Mouse (Mus musculus) myocyte (in vitro differentiated cells): ENCODE results near the gene Atg4b.

Experiments
- CEBPB ChIP-seq: IDR thresholded peaks from 2 replicates; pipeline ENCODE4 v1.6.1; 2011; ENCODE audit warnings: mild to moderate bottlenecking, moderate library complexity; ENCODE audit not compliant: poor library complexity, insufficient read depth, severe bottlenecking
- E2F4 ChIP-seq: IDR thresholded peaks from one replicate; pipeline ENCODE4 v1.6.1; 2011; ENCODE audit warnings: mild to moderate bottlenecking, control low read depth, moderate library complexity; ENCODE audit not compliant: insufficient read depth
- MAX ChIP-seq: IDR thresholded peaks from one replicate; pipeline ENCODE4 v1.6.1; 2011; ENCODE audit warnings: low read depth, mild to moderate bottlenecking, control low read depth
- MYOG ChIP-seq, 3 experiments: IDR thresholded peaks; one replicate each; pipeline ENCODE4 v1.6.1; 2011; ENCODE audit warnings: control low read depth in 2 of 3, low read depth in 2 of 3, mild to moderate bottlenecking in 2 of 3; ENCODE audit not compliant: insufficient read length in 2 of 3, control insufficient read depth in 1 of 3, insufficient read depth in 1 of 3
- POLR2A ChIP-seq: IDR thresholded peaks from one replicate; pipeline ENCODE4 v1.6.1; 2011; ENCODE audit warnings: low read depth, mild to moderate bottlenecking, control low read depth, moderate library complexity; ENCODE audit not compliant: insufficient read length
- SRF ChIP-seq: IDR thresholded peaks from one replicate; pipeline ENCODE4 v1.6.1; 2011; ENCODE audit warnings: low read depth; ENCODE audit not compliant: control insufficient read depth, insufficient read length
- TCF12 ChIP-seq: IDR thresholded peaks from one replicate; pipeline ENCODE4 v1.6.1; 2011; ENCODE audit warnings: mild to moderate bottlenecking, control low read depth; ENCODE audit not compliant: poor library complexity, insufficient read depth, severe bottlenecking
- USF1 ChIP-seq: IDR thresholded peaks from one replicate; pipeline ENCODE4 v1.6.1; 2011; ENCODE audit warnings: low read depth, mild to moderate bottlenecking, control low read depth, moderate library complexity

DNA sequence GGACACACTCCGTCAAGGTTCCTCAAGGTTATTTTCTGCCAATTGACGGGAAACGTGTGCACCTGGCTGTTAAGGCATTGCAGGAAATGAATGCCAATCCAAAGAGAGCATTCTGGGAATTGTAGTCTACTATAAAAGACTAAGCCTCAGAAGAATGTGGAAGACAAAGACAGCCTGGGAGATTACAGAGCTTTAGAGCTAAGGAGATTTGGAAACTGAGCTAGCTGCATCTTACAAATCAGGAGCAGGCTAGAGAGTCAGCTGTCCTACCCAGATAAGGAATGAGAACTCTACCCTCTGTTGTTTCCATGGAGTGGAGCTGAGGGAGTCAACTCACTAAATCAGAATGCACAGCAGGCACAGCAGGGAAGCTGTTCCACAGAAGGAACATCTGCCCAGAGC lies 19.4 kb upstream of the Atg4b start:
- TF ChIP-seq MAX: no peak
- TF ChIP-seq TCF12: no peak
- TF ChIP-seq POLR2A: no peak
- TF ChIP-seq USF1: no peak
- TF ChIP-seq MYOG (IDR thresholded peaks at IDR 0.05; ENCODE audit: control insufficient read depth in 1 of 3, insufficient read depth in 1 of 3, insufficient read length in 2 of 3, low read depth in 2 of 3): no peak
- TF ChIP-seq CEBPB: no peak
- no peak for TF ChIP-seq E2F4
- TF ChIP-seq SRF: no peak
